Mouse (Mus musculus): Measurements from ENCODE around the gene Gm10392. TPM values are rescaled to one million over a fixed set of nuclear protein-coding genes. Genes with fewer than 3 reads are reported as not detected.

Gene Gm10392
- total RNA-seq, 1 experiment from 2014 or later: 0.81 TPM

- peak; percentile 33 for ATAC-seq (ENCODE audit: extremely low read depth, insufficient number of reproducible peaks, low FRiP score, poor library complexity, severe bottlenecking)
Observed at GRCm38 (mm10) chr11:77467784-77468183, 51.2 kb downstream of the Gm10392 start.

GRCm38 (mm10) chr11:77467157-77467556, 51.8 kb downstream of the Gm10392 start:
- peak; percentile 50 for ATAC-seq (ENCODE audit: extremely low read depth, insufficient number of reproducible peaks, low FRiP score, poor library complexity, severe bottlenecking)

Other genes starting within 250 kb of the Gm10392 start
- gene Coro6, start 56.8 kb downstream of the Gm10392 start, total RNA-seq (2017): 0.37 and 0.70 TPM in 2 replicates
- gene Ankrd13b, start 29.5 kb downstream of the Gm10392 start, total RNA-seq (2017): 0.25 TPM in 1 of 2 replicates, not detected in the other
- 19.3 and 22.3 TPM in 2 replicates for gene Git1, start 25.6 kb downstream of the Gm10392 start, total RNA-seq (2017)
- gene Abhd15, start 4.1 kb downstream of the Gm10392 start, total RNA-seq (2017): 13.8 and 16.1 TPM in 2 replicates
- gene Trp53i13, start 3.2 kb downstream of the Gm10392 start, total RNA-seq (2017): 4.1 and 7.6 TPM in 2 replicates
- gene Taok1, start 88.6 kb upstream of the Gm10392 start, total RNA-seq (2017): 84.1 and 92.2 TPM in 2 replicates
- 176 and 178 TPM in 2 replicates for gene Nufip2, start 167.0 kb upstream of the Gm10392 start, total RNA-seq (2017)
- not detected in 2 replicates for gene Cryba1, start 206.1 kb upstream of the Gm10392 start, total RNA-seq (2017)
- gene Myo18a, start 244.0 kb upstream of the Gm10392 start, total RNA-seq (2017): 104 and 109 TPM in 2 replicates

All from neutrophil, adult 5-6 weeks (primary cell).